Mouse (Mus musculus) liver, postnatal 0 days (tissue): ENCODE data around the gene Yju2. TPM values are rescaled to one million over a fixed set of nuclear protein-coding genes. Genes with fewer than 3 reads are reported as not detected.

Experiments
- ATAC-seq: fragments of 200-750 bp; cut with Nextera tagmentation; 2 replicates; pipeline ENCODE4 v1.8.0; 2017; ENCODE audit warnings: mild to moderate bottlenecking, moderate library complexity
- DNase-seq: peaks from one replicate; pipeline ENCODE4 v3.0.0-alpha.2; 2016
- H3K27ac ChIP-seq: fragments of 300-500 bp; sonication (generic); 2 replicates; pipeline ENCODE4 v1.5.1; 2014; ENCODE audit warnings: antibody characterized with exemption, moderate library complexity, mild to moderate bottlenecking, low read depth
- H3K27me3 ChIP-seq: fragments of 300-500 bp; sonication (generic); 2 replicates; pipeline ENCODE4 v1.6.1; 2014; ENCODE audit warnings: low read length, control low read depth, mixed read lengths; ENCODE audit not compliant: insufficient read depth
- H3K36me3 ChIP-seq: fragments of 300-500 bp; sonication (generic); replicated peaks from 2 replicates; pipeline ENCODE4 v1.6.1; 2014; ENCODE audit warnings: mild to moderate bottlenecking, control low read depth, low read length, moderate library complexity, mixed read lengths; ENCODE audit not compliant: insufficient read depth
- H3K4me1 ChIP-seq: fragments of 300-500 bp; sonication (generic); 2 replicates; pipeline ENCODE4 v1.6.1; 2014; ENCODE audit warnings: antibody characterized with exemption, mild to moderate bottlenecking, control low read depth; ENCODE audit not compliant: insufficient read depth
- H3K4me2 ChIP-seq: fragments of 300-500 bp; sonication (generic); 2 replicates; pipeline ENCODE4 v1.6.1; 2014; ENCODE audit warnings: low read depth, mild to moderate bottlenecking, low read length, moderate library complexity, mixed read lengths
- H3K4me3 ChIP-seq: fragments of 300-500 bp; sonication (generic); 2 replicates; pipeline ENCODE4 v1.5.1; 2014; ENCODE audit warnings: low read depth, low read length
- H3K9ac ChIP-seq: fragments of 300-500 bp; sonication (generic); replicated peaks from 2 replicates; pipeline ENCODE4 v1.6.1; 2014; ENCODE audit warnings: mild to moderate bottlenecking, moderate library complexity
- H3K9me3 ChIP-seq: fragments of 300-500 bp; sonication (generic); 2 replicates; pipeline ENCODE4 v1.6.1; 2016; ENCODE audit warnings: mild to moderate bottlenecking, control low read depth, low read length, mixed read lengths
- CTCF ChIP-seq: sonication (generic); IDR thresholded peaks from 2 replicates; pipeline ENCODE4 v1.5.1; 2016; ENCODE audit warnings: antibody characterized with exemption, low read depth
- EP300 ChIP-seq: IDR thresholded peaks from 2 replicates; pipeline ENCODE4 v1.6.1; 2016; ENCODE audit warnings: antibody characterized with exemption, low read depth, mild to moderate bottlenecking
- WGBS: fragments of 180-500 bp; shearing (Covaris S2); extraction: QIAGEN DNeasy Blood & Tissue Kit; methylation state at CpG from one replicate; pipeline ENCODE4 v1.1.7; 2014; ENCODE audit not compliant: insufficient replicate concordance; 5-methylcytosine and 5-hydroxymethylcytosine counted together
- polyA plus RNA-seq: library from polyadenylated mRNA; unstranded; fragments of >200 nt; fragmentation: Nextera tagmentation; extraction: Ambion mirVana; gene quantifications from 2 replicates; pipeline ENCODE4 v1.2.1, GENCODE M21; 2015

Gene Yju2
- polyA plus RNA-seq, 1 experiment from 2014 or later: 7.1 TPM

- peak; percentile 82 for ATAC-seq
- TF ChIP-seq EP300: no peak
- peak; percentile 83 for TF ChIP-seq CTCF
- 13% methylated on average over 13 of the region's 13 CpGs for WGBS
- H3K36me3 ChIP-seq: no peaks in the 10 kb centered on the region
- H3K27ac ChIP-seq: peak overlapping the region; percentile 55; the same call in 1 of the 2 replicates
- 0 out of 2 replicates have a peak overlapping the region, but pooled peaks have one; percentile 40 for H3K4me2 ChIP-seq
- H3K4me1 ChIP-seq: no peaks in the 10 kb centered on the region; the same call in 1 of the 2 replicates
- no peak overlapping the region for H3K4me3 ChIP-seq
- peaks cover 9% of the 10 kb centered on the region for H3K27me3 ChIP-seq
- H3K9me3 ChIP-seq: no peaks in the 10 kb centered on the region
- H3K9ac ChIP-seq: no peak overlapping the region
- DNase-seq: peak; percentile 84
These were observed 17.5 kb downstream of the Yju2 start for GRCm38 (mm10) chr17:55976255-55976862.

- H3K27ac ChIP-seq: peak overlapping the region; percentile 55; the same call in 1 of the 2 replicates
- 55% methylated on average over 3 of the region's 3 CpGs for WGBS
- DNase-seq (no peak), ATAC-seq (peak; percentile 64)
- TF ChIP-seq EP300: no peak
- TF ChIP-seq CTCF: no peak
- no peak overlapping the region for H3K4me2 ChIP-seq
- no peaks in the 10 kb centered on the region; the same call in 1 of the 2 replicates for H3K4me1 ChIP-seq
- H3K36me3 ChIP-seq: no peaks in the 10 kb centered on the region
- H3K9ac ChIP-seq: no peak overlapping the region
- H3K9me3 ChIP-seq: no peaks in the 10 kb centered on the region
- H3K27me3 ChIP-seq: 0 out of 2 replicates have a peak, but pooled peaks cover 4% of the 10 kb centered on the region
- no peak overlapping the region for H3K4me3 ChIP-seq
These were observed 18.4 kb downstream of the Yju2 start for GRCm38 (mm10) chr17:55977301-55977700.

- no peak within 1 kb of the TSS for H3K4me2 ChIP-seq
- WGBS: 8% methylated on average over 32 of the region's 35 CpGs
- no peak for ATAC-seq
These were observed 27.4 kb downstream of the Yju2 start, which contains the start of gene Fsd1 for GRCm38 (mm10) chr17:55986030-55986961. Gene Fsd1 (plus strand): TSS chr17:55986509.

GRCm38 (mm10) chr17:55990278-55990898 lies 31.5 kb downstream of the Yju2 start:
- H3K27me3 ChIP-seq: peaks cover 13% of the 10 kb centered on the region
- no peak overlapping the region for H3K27ac ChIP-seq
- TF ChIP-seq EP300 (no peak), CTCF (no peak)
- H3K36me3 ChIP-seq: no peaks in the 10 kb centered on the region
- DNase-seq (no peak), ATAC-seq (no peak)
- 67% methylated on average over 8 of the region's 8 CpGs for WGBS
- no peaks in the 10 kb centered on the region for H3K9me3 ChIP-seq
- no peak overlapping the region for H3K4me2 ChIP-seq
- no peak overlapping the region for H3K4me3 ChIP-seq
- H3K4me1 ChIP-seq: no peaks in the 10 kb centered on the region
- no peak overlapping the region for H3K9ac ChIP-seq

More at GRCm38 (mm10) chr17:55986030-55986961, 27.4 kb downstream of the Yju2 start, which contains the start of gene Fsd1:
- no peak within 1 kb of the TSS for H3K4me3 ChIP-seq
- no peaks in the 10 kb centered on the region for H3K36me3 ChIP-seq
- no peak for TF ChIP-seq CTCF
- no peak for TF ChIP-seq EP300
- H3K4me1 ChIP-seq: no peaks in the 10 kb centered on the region
- peaks cover 13% of the 10 kb centered on the region for H3K27me3 ChIP-seq
- no peak within 1 kb of the TSS for H3K27ac ChIP-seq
- no peak within 1 kb of the TSS for H3K9ac ChIP-seq
- DNase-seq: no peak
- no peaks in the 10 kb centered on the region for H3K9me3 ChIP-seq

- WGBS: 84% methylated on average over 15 of the region's 15 CpGs
These were observed 37.1 kb downstream of the Yju2 start for GRCm38 (mm10) chr17:55996007-55996406.

More at GRCm38 (mm10) chr17:55996007-55996406, 37.1 kb downstream of the Yju2 start:
- Histone ChIP-seq H3K27ac (no peak overlapping the region), H3K4me2 (no peak overlapping the region), H3K9ac (no peak overlapping the region), H3K4me3 (no peak overlapping the region), H3K9me3 (no peaks in the 10 kb centered on the region), H3K27me3 (0 out of 2 replicates have a peak, but pooled peaks cover 3% of the 10 kb centered on the region), H3K36me3 (0 out of 2 replicates have a peak, but pooled peaks cover 3% of the 10 kb centered on the region), H3K4me1 (no peaks in the 10 kb centered on the region)
- no peak for TF ChIP-seq CTCF
- no peak for TF ChIP-seq EP300
- ATAC-seq (no peak), DNase-seq (no peak)
